Mouse (Mus musculus) kidney, adult 2 months (tissue): ENCODE measurements around the gene Paqr3.

Experiments
- CTCF ChIP-seq: fragments of 200-500 bp; conservative IDR thresholded peaks from 2 replicates; pipeline ENCODE4 v1.5.1; 2011; ENCODE audit warnings: low read depth, mild to moderate bottlenecking, control low read depth, low read length, moderate library complexity, mixed read lengths; ENCODE audit not compliant: insufficient read depth, insufficient read length
- POLR2A ChIP-seq: fragments of 200-500 bp; IDR thresholded peaks from one replicate; pipeline ENCODE4 v1.6.1; 2011; ENCODE audit warnings: low read depth, low read length, control low read depth

GRCm38 (mm10) chr5:97124977-97125376 is 13.6 kb upstream of the Paqr3 start:
- TF ChIP-seq CTCF: no peak
- no peak for TF ChIP-seq POLR2A
